Mouse (Mus musculus) neural tube, embryonic 14.5 days (tissue): ENCODE measurements around the gene Lgi4. TPM values are rescaled to one million over a fixed set of nuclear protein-coding genes. Genes with fewer than 3 reads are reported as not detected.

Experiments used
- ATAC-seq: fragments of 200-750 bp; cut with Nextera tagmentation; 2 replicates; pipeline ENCODE4 v1.8.0; 2017; ENCODE audit warnings: low read depth, mild to moderate bottlenecking, moderate TSS enrichment, moderate library complexity
- H3K27ac ChIP-seq: fragments of 300-500 bp; sonication (generic); 2 replicates; pipeline ENCODE4 v1.5.1; 2014; ENCODE audit warnings: low read depth, mild to moderate bottlenecking, control low read depth, low read length, moderate library complexity, mixed read lengths
- H3K27me3 ChIP-seq: fragments of 300-500 bp; sonication (generic); 2 replicates; pipeline ENCODE4 v1.6.1; 2014; ENCODE audit warnings: low read length; ENCODE audit not compliant: control insufficient read depth, insufficient read depth
- H3K36me3 ChIP-seq: fragments of 300-500 bp; sonication (generic); 2 replicates; pipeline ENCODE4 v1.6.1; 2014; ENCODE audit warnings: low read length, mixed read lengths; ENCODE audit not compliant: control insufficient read depth, insufficient read depth
- H3K4me1 ChIP-seq: fragments of 300-500 bp; sonication (generic); 2 replicates; pipeline ENCODE4 v1.6.1; 2014; ENCODE audit warnings: low read length; ENCODE audit not compliant: control insufficient read depth, insufficient read depth
- H3K4me2 ChIP-seq: fragments of 300-500 bp; sonication (generic); 2 replicates; pipeline ENCODE4 v1.6.1; 2014; ENCODE audit warnings: mild to moderate bottlenecking, low read depth, low read length, control low read depth
- H3K4me3 ChIP-seq: fragments of 300-500 bp; sonication (generic); 2 replicates; pipeline ENCODE4 v1.5.1; 2014; ENCODE audit warnings: low read depth, low read length, control low read depth, mixed read lengths
- H3K9ac ChIP-seq: fragments of 300-500 bp; sonication (generic); replicated peaks from 2 replicates; pipeline ENCODE4 v1.6.1; 2014; ENCODE audit warnings: low read depth, mild to moderate bottlenecking, control low read depth, low read length, mixed read lengths
- H3K9me3 ChIP-seq: fragments of 300-500 bp; sonication (generic); 2 replicates; pipeline ENCODE4 v1.6.1; 2016; ENCODE audit warnings: low read length; ENCODE audit not compliant: control insufficient read depth
- WGBS: fragments of 180-500 bp; shearing (Covaris S2); extraction: QIAGEN DNeasy Blood & Tissue Kit; methylation state at CpG from one replicate; pipeline ENCODE4 v1.1.7; 2014; 5-methylcytosine and 5-hydroxymethylcytosine counted together
- microRNA-seq: library from miRNA; unstranded; fragments of <30 nt; microRNA quantifications from one replicate; pipeline ENCODE4, GENCODE M21; 2016
- polyA plus RNA-seq: library from polyadenylated mRNA; unstranded; fragments of >200 nt; fragmentation: Nextera tagmentation; extraction: Ambion mirVana; gene quantifications from 2 replicates; pipeline ENCODE4 v1.2.1, GENCODE M21; 2014

Gene Lgi4
- polyA plus RNA-seq, 1 experiment from 2014 or later, result not detected

DNA sequence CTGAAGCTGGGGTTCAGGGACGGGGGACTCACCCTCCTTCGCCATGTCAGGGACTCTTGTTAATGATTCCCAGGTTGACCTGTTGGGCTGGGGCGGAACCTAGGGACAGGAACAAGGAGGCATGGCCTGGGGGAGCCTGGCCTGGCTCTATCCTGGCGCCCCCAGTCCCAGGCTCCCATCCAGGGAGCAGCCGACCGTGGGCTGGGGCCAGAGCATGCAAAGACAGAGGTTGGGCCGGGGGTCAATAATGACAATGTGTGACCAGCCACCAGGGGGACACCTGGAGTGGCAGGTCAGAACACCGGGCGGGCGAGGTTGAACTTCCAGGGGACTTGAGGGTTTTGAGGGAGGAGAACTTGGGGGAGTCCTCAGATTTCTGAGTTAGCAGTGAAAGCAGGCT is 55.5 kb downstream of the Lgi4 start:
- no peak overlapping the region for H3K27ac ChIP-seq
- no peaks in the 10 kb centered on the region for H3K9me3 ChIP-seq
- H3K27me3 ChIP-seq, result no peaks in the 10 kb centered on the region
- H3K36me3 ChIP-seq, result no peaks in the 10 kb centered on the region
- H3K4me1 ChIP-seq, result no peaks in the 10 kb centered on the region
- 55% methylated on average over 10 of the region's 10 CpGs for WGBS
- ATAC-seq, result no peak
- no peak overlapping the region for H3K4me3 ChIP-seq
- H3K9ac ChIP-seq, result no peak overlapping the region
- no peak overlapping the region for H3K4me2 ChIP-seq

DNA sequence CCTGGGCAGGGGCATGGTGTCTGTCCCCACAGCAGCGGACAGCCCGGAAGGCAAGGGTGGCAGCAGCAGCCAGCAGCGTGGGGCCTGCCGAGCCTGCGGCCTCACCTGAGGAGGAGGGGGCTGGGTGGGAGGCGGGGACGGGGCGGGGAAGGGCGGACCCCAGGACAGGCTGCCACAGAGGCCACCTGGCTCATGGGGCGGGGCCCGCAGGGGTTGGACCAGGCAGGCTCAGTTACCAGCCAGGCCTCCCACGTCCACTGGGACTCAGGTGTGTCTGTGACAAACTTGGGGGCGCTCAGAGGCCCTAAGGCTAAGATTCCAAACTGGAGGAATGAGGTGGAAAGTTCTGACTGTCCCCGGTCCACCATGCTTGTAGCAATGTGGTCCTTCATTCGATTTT is 56.0 kb downstream of the Lgi4 start, which contains the start of gene Hpn:
Gene Hpn, minus strand, starts transcription at position 109 of the 400 bp plus-strand sequence.
- no peak within 1 kb of the TSS for H3K4me3 ChIP-seq
- ATAC-seq, result no peak
- WGBS, result 30% methylated on average over 14 of the region's 15 CpGs
- no peaks in the 10 kb centered on the region for H3K4me1 ChIP-seq
- H3K9me3 ChIP-seq, result no peaks in the 10 kb centered on the region
- H3K4me2 ChIP-seq, result no peak within 1 kb of the TSS
- H3K27ac ChIP-seq, result no peak within 1 kb of the TSS
- H3K36me3 ChIP-seq, result no peaks in the 10 kb centered on the region
- no peaks in the 10 kb centered on the region for H3K27me3 ChIP-seq
- H3K9ac ChIP-seq, result no peak within 1 kb of the TSS

DNA sequence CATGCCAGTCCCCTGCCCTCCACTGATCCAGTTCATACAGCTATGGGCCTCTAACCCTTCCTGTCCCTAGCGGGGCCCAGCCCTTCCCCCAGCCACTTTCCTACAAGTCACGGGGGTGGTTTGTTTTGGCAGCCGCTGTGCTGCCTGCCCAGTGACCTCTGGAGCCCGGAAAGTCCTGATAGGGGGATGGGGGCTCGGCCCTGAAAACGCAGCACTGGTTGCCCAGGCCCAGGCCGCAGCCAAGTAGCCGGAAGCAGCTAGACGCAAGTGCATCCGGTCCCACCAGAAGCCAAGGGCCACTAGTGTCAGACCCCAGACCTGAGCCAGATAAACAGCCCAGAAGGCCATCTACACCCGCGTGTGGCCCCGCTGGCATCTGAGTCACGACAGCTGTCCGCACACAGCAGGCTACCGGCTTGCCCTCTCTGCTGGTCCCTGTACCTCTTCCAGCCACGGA is 56.5 kb downstream of the Lgi4 start:
- Histone ChIP-seq H3K9ac (no peak overlapping the region), H3K36me3 (no peaks in the 10 kb centered on the region), H3K9me3 (no peaks in the 10 kb centered on the region), H3K27ac (no peak overlapping the region), H3K4me3 (no peak overlapping the region), H3K27me3 (no peaks in the 10 kb centered on the region), H3K4me2 (no peak overlapping the region), H3K4me1 (no peaks in the 10 kb centered on the region)
- WGBS, result 34% methylated on average over 17 of the region's 17 CpGs
- ATAC-seq, result no peak

GRCm38 (mm10) chr7:31116721-31117145 is 57.6 kb downstream of the Lgi4 start:
- no peak overlapping the region for H3K4me3 ChIP-seq
- no peak overlapping the region for H3K4me2 ChIP-seq
- ATAC-seq, result peak; percentile 15; the same call in 1 of the 2 replicates
- H3K9me3 ChIP-seq, result no peaks in the 10 kb centered on the region
- no peaks in the 10 kb centered on the region for H3K27me3 ChIP-seq
- no peaks in the 10 kb centered on the region for H3K36me3 ChIP-seq
- H3K4me1 ChIP-seq, result no peaks in the 10 kb centered on the region
- H3K27ac ChIP-seq, result no peak overlapping the region
- H3K9ac ChIP-seq, result no peak overlapping the region
- WGBS, result 37% methylated on average over 15 of the region's 16 CpGs

- Histone ChIP-seq H3K9me3 (no peaks in the 10 kb centered on the region), H3K36me3 (no peaks in the 10 kb centered on the region), H3K4me3 (no peak overlapping the region), H3K27ac (no peak overlapping the region), H3K4me1 (no peaks in the 10 kb centered on the region), H3K9ac (no peak overlapping the region), H3K27me3 (no peaks in the 10 kb centered on the region), H3K4me2 (no peak overlapping the region)
- ATAC-seq, result no peak
- WGBS, result 78% methylated on average over 11 of the region's 11 CpGs
Observed at GRCm38 (mm10) chr7:31117465-31117864, 58.3 kb downstream of the Lgi4 start.

GRCm38 (mm10) chr7:31118486-31118885 is 59.3 kb downstream of the Lgi4 start:
- H3K4me3 ChIP-seq, result no peak overlapping the region
- no peaks in the 10 kb centered on the region for H3K27me3 ChIP-seq
- H3K4me2 ChIP-seq, result no peak overlapping the region
- H3K27ac ChIP-seq, result no peak overlapping the region
- no peaks in the 10 kb centered on the region for H3K4me1 ChIP-seq
- 71% methylated on average over 7 of the region's 7 CpGs for WGBS
- H3K36me3 ChIP-seq, result no peaks in the 10 kb centered on the region
- no peak overlapping the region for H3K9ac ChIP-seq
- no peaks in the 10 kb centered on the region for H3K9me3 ChIP-seq
- no peak for ATAC-seq

- no peak overlapping the region for H3K27ac ChIP-seq
- no peak overlapping the region for H3K9ac ChIP-seq
- H3K9me3 ChIP-seq, result no peaks in the 10 kb centered on the region
- ATAC-seq, result no peak
- H3K4me1 ChIP-seq, result no peaks in the 10 kb centered on the region
- no peak overlapping the region for H3K4me3 ChIP-seq
- no peak overlapping the region for H3K4me2 ChIP-seq
- 91% methylated on average over 5 of the region's 5 CpGs for WGBS
- no peaks in the 10 kb centered on the region for H3K36me3 ChIP-seq
- no peaks in the 10 kb centered on the region; the same call in 1 of the 2 replicates for H3K27me3 ChIP-seq
Observed at GRCm38 (mm10) chr7:31119556-31119955, 60.4 kb downstream of the Lgi4 start.

Small RNAs within 50 kb of the gene (microRNA-seq; reads per million reads assigned to microRNA genes)
- not detected for gene Mir7050

Other genes starting within 250 kb of the Lgi4 start
- gene Ffar2, start 235.6 kb upstream of the Lgi4 start, polyA plus RNA-seq, result 0.24 and 0.35 TPM in 2 replicates
- not detected in 2 replicates for gene Ffar3, start 203.2 kb upstream of the Lgi4 start, polyA plus RNA-seq
- gene Ffar1, start 197.8 kb upstream of the Lgi4 start, polyA plus RNA-seq, result not detected in 2 replicates
- gene Cd22, start 179.0 kb upstream of the Lgi4 start, polyA plus RNA-seq, result not detected in 2 replicates
- 2.4 and 2.5 TPM in 2 replicates for gene Mag, start 144.5 kb upstream of the Lgi4 start, polyA plus RNA-seq
- gene Hamp2, start 134.7 kb upstream of the Lgi4 start, polyA plus RNA-seq, result not detected in 2 replicates
- not detected in 2 replicates for gene Hamp, start 115.3 kb upstream of the Lgi4 start, polyA plus RNA-seq
- 28.2 and 28.9 TPM in 2 replicates for gene Usf2, start 102.5 kb upstream of the Lgi4 start, polyA plus RNA-seq
- gene Lsr, start 85.9 kb upstream of the Lgi4 start, polyA plus RNA-seq, result 10.2 and 15.3 TPM in 2 replicates
- gene Fam187b, start 85.6 kb upstream of the Lgi4 start, polyA plus RNA-seq, result 0.40 and 0.44 TPM in 2 replicates
- 7.8 and 12.9 TPM in 2 replicates for gene Fxyd5, start 16.9 kb upstream of the Lgi4 start, polyA plus RNA-seq
- gene Fxyd7, start 7.9 kb upstream of the Lgi4 start, polyA plus RNA-seq, result 252 and 299 TPM in 2 replicates
- 9.6 and 22.9 TPM in 2 replicates for gene Fxyd1, start 2.1 kb upstream of the Lgi4 start, polyA plus RNA-seq
- gene Fxyd3, start 17.4 kb downstream of the Lgi4 start, polyA plus RNA-seq, result 0.35 TPM in 1 of 2 replicates, not detected in the other
- 0.67 TPM in 1 of 2 replicates, not detected in the other for gene Hpn, start 55.9 kb downstream of the Lgi4 start, polyA plus RNA-seq
- 12.0 and 17.6 TPM in 2 replicates for gene Scn1b, start 67.7 kb downstream of the Lgi4 start, polyA plus RNA-seq
- 180 and 208 TPM in 2 replicates for gene Gramd1a, start 96.6 kb downstream of the Lgi4 start, polyA plus RNA-seq
- not detected in 2 replicates for gene Scgb2b2, start 231.2 kb downstream of the Lgi4 start, polyA plus RNA-seq
- not detected in 2 replicates for gene Scgb1b2, start 232.5 kb downstream of the Lgi4 start, polyA plus RNA-seq